ENCODE assay signal across 23 mouse cellular contexts in the genomic region with DNA sequence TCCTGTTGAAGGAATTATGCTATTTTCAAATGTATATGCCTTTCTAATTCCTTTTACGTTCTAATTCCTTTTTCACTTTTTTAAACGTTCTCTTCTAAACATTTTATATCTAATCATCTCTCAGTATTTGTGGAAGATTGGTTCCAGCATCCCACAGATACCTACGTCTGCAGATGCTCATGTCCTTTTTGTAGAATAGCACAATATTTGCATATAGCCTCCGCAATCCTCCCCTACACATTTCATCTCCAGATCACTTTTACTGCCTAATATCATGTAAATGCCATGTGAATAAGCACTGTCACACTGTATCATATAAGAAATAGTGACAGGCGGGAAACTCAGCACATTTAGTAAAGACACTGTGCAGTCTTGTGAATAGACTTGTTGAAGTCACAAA.
DNase-seq lines count a peak whose midpoint lies in the region; ATAC-seq and TF ChIP-seq lines count a peak whose summit lies in the region.
"Had no signal": no experiment of that assay in that cellular context is flagged by ENCODE, and none has a peak within 500 bp of the region (broad histone marks: within the 10 kb centered on the region; RNA-seq: fewer than 3 reads in every experiment).

No protein-coding gene starts in this region.

- no peak for ATAC-seq in midbrain, embryonic 11.5 days (ENCODE audit: low FRiP score)
- ATAC-seq: forebrain, embryonic 14.5 days; forebrain, embryonic 16.5 days had no signal

- H3K4me3 ChIP-seq in left cerebral cortex, adult 2 months = no peak overlapping the region
- H3K4me3 ChIP-seq in midbrain, embryonic 11.5 days (ENCODE audit: low read depth, low read length) = no peak overlapping the region
- no peak overlapping the region for H3K4me3 ChIP-seq in midbrain, embryonic 10.5 days
- H3K4me3 ChIP-seq: embryonic facial prominence, embryonic 13.5 days; embryonic facial prominence, embryonic 15.5 days; erythroblast, embryonic 14.5 days; forebrain, embryonic 10.5 days; forebrain, embryonic 12.5 days had no signal

- TF ChIP-seq CTCF in left cerebral cortex, adult 2 months (IDR thresholded peaks at IDR 0.05) = no peak

- no peak for DNase-seq in left cerebral cortex, adult 2 months (ENCODE audit: extremely low spot score in 1 of 2, low spot score in 2 of 2)
- no peak for DNase-seq in left cerebral cortex, postnatal 14 days (ENCODE audit: low spot score in 2 of 2)
- peak; percentile 21 for DNase-seq in midbrain, embryonic 11.5 days (ENCODE audit: low spot score, missing footprints)
- DNase-seq in midbrain, embryonic 10.5 days (ENCODE audit: low spot score) = no peak
- peak; percentile 27 for DNase-seq in telencephalon, adult 2 months (ENCODE audit: low read depth, low spot score)
- DNase-seq in adrenal gland, adult (ENCODE audit: inconsistent age in 2 of 2, low spot score in 1 of 2) = no peak
- DNase-seq: adrenal gland, adult 8-10 months; adrenal gland, postnatal 14 days; adrenal gland, postnatal 36 days; cerebellum, adult 11 months; cerebellum, adult 18-20 months; cerebellum, adult 8-10 months; cerebellum, adult 9-11 months; cerebellum, postnatal 14 days; cerebellum, postnatal 36 days; embryo, embryonic 11 days had no signal

- H3K27me3 ChIP-seq in midbrain, embryonic 11.5 days (ENCODE audit: control insufficient read depth, insufficient read depth, low read length) = no peaks in the 10 kb centered on the region
- H3K27me3 ChIP-seq in midbrain, embryonic 10.5 days (ENCODE audit: low read depth, poor library complexity, severe bottlenecking) = no peaks in the 10 kb centered on the region
- H3K27me3 ChIP-seq: embryonic facial prominence, embryonic 13.5 days; embryonic facial prominence, embryonic 15.5 days; forebrain, embryonic 12.5 days had no signal

- no peaks in the 10 kb centered on the region for H3K36me3 ChIP-seq in midbrain, embryonic 11.5 days (ENCODE audit: control insufficient read depth, insufficient read depth, low read length)
- no peaks in the 10 kb centered on the region for H3K36me3 ChIP-seq in midbrain, embryonic 10.5 days
- H3K36me3 ChIP-seq: embryonic facial prominence, embryonic 13.5 days; embryonic facial prominence, embryonic 15.5 days; forebrain, embryonic 10.5 days; forebrain, embryonic 12.5 days had no signal

- intact Hi-C loops in left cerebral cortex, adult 2 months (cut with DNase I) = no loop called here
- intact Hi-C loops in left cerebral cortex, postnatal 14 days (cut with DNase I) = no loop called here

- no peaks in the 10 kb centered on the region for H3K9me3 ChIP-seq in midbrain, embryonic 11.5 days (ENCODE audit: control insufficient read depth, low read length)
- no peaks in the 10 kb centered on the region for H3K9me3 ChIP-seq in midbrain, embryonic 10.5 days (replicated peaks)
- H3K9me3 ChIP-seq: embryonic facial prominence, embryonic 13.5 days; embryonic facial prominence, embryonic 15.5 days; forebrain, embryonic 10.5 days; forebrain, embryonic 12.5 days had no signal

- peak overlapping the region; percentile 53 for H3K27ac ChIP-seq in left cerebral cortex, adult 2 months
- H3K27ac ChIP-seq in midbrain, embryonic 11.5 days (ENCODE audit: low read depth, low read length) = no peak overlapping the region
- H3K27ac ChIP-seq in midbrain, embryonic 10.5 days (replicated peaks) = no peak overlapping the region
- H3K27ac ChIP-seq: embryonic facial prominence, embryonic 13.5 days; embryonic facial prominence, embryonic 15.5 days; forebrain, embryonic 10.5 days; forebrain, embryonic 12.5 days had no signal

- H3K4me1 ChIP-seq in midbrain, embryonic 11.5 days (ENCODE audit: control insufficient read depth, insufficient read depth, low read length) = 0 out of 2 replicates have a peak, but pooled peaks cover 2% of the 10 kb centered on the region
- peaks cover 6% of the 10 kb centered on the region for H3K4me1 ChIP-seq in midbrain, embryonic 10.5 days
- H3K4me1 ChIP-seq: embryonic facial prominence, embryonic 13.5 days; embryonic facial prominence, embryonic 15.5 days; forebrain, embryonic 12.5 days had no signal

- WGBS in midbrain, embryonic 11.5 days = 81% methylated on average over 5 of the region's 5 CpGs
- WGBS in midbrain, embryonic 10.5 days = 86% methylated on average over 5 of the region's 5 CpGs

- no peak overlapping the region for H3K9ac ChIP-seq in midbrain, embryonic 11.5 days (ENCODE audit: low read length)
- H3K9ac ChIP-seq: embryonic facial prominence, embryonic 13.5 days; embryonic facial prominence, embryonic 15.5 days; forebrain, embryonic 12.5 days had no signal

- no peak overlapping the region for H3K4me2 ChIP-seq in midbrain, embryonic 11.5 days
- H3K4me2 ChIP-seq: embryonic facial prominence, embryonic 13.5 days; embryonic facial prominence, embryonic 15.5 days; forebrain, embryonic 12.5 days had no signal

Comparison
In these comparisons a context has a peak if more than half of its experiments do, and no peak if none do; other contexts are left out.
1. DNase-seq: peak in midbrain, embryonic 11.5 days (single experiment) and telencephalon, adult 2 months (single experiment); none in left cerebral cortex, adult 2 months (0 of 2), left cerebral cortex, postnatal 14 days (0 of 2), midbrain, embryonic 10.5 days (single experiment) and adrenal gland, adult (0 of 2).